Mouse (Mus musculus) cerebellum, adult 2 months (tissue): ENCODE data around the gene Tcf23.

Experiments
- CTCF ChIP-seq: fragments of 200-500 bp; IDR thresholded peaks from 2 replicates; pipeline ENCODE4 v1.5.1; 2011; ENCODE audit warnings: low read depth, mild to moderate bottlenecking, control low read depth, low read length, moderate library complexity, borderline replicate concordance; ENCODE audit not compliant: insufficient read depth
- POLR2A ChIP-seq: fragments of 200-500 bp; IDR thresholded peaks from 2 replicates; pipeline ENCODE4 v1.6.1; 2011; ENCODE audit warnings: low read length, control low read depth, borderline replicate concordance; ENCODE audit not compliant: insufficient read depth

DNA sequence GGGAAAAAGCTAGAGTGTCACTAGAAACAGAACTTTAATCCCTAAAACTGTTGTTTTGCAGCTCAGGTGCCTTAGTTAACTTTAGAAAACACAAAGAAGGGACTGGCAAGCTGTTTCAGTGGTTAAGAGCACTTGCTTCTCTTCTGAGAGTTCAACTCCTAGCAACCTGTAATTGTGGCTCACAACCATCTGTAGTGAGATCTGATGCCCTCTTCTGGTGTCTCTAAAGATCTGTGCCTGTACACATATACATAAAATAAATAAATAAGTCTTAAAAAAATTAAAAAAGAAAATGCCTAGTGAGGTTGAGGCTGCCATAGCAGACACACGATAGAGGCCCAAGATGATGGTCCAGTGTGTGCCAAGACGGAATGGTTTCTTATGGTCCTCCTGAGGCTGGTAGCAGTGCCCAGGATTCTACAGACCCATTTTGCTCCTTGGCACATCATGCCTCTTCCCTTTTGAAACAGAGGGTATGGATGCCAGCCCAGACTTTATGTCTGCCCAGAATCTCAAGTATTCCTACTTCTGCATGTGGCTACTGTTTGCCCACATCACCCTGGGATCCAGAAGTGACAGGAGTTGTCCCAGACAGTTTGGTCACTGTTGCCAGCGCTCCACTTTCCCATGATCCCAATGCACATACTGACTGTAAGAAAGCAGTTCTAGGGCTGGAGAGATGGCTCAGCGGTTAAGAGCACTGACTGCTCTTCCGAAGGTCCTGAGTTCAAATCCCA lies 33.6 kb upstream of the Tcf23 start:
- TF ChIP-seq CTCF (no peak), POLR2A (no peak)
